Mouse (Mus musculus) midbrain, embryonic 11.5 days (tissue): ENCODE data around the gene Aatf. TPM values are rescaled to one million over a fixed set of nuclear protein-coding genes. Genes with fewer than 3 reads are reported as not detected.

ENCODE experiments used
- ATAC-seq: fragments of 200-750 bp; cut with Nextera tagmentation; 2 replicates; pipeline ENCODE4 v1.8.0; 2017; ENCODE audit warnings: moderate TSS enrichment, moderate library complexity; ENCODE audit not compliant: low FRiP score
- DNase-seq: peaks from one replicate; pipeline ENCODE4 v3.0.0; 2015; ENCODE audit warnings: low spot score; ENCODE audit errors: missing footprints
- H3K27ac ChIP-seq: fragments of 300-500 bp; sonication (generic); 2 replicates; pipeline ENCODE4 v1.5.1; 2014; ENCODE audit warnings: low read depth, low read length
- H3K27me3 ChIP-seq: fragments of 300-500 bp; sonication (generic); 2 replicates; pipeline ENCODE4 v1.6.1; 2014; ENCODE audit warnings: mild to moderate bottlenecking, low read length, moderate library complexity, mixed read lengths; ENCODE audit not compliant: control insufficient read depth, insufficient read depth
- H3K36me3 ChIP-seq: fragments of 300-500 bp; sonication (generic); 2 replicates; pipeline ENCODE4 v1.6.1; 2014; ENCODE audit warnings: mild to moderate bottlenecking, low read length, moderate library complexity, mixed read lengths; ENCODE audit not compliant: control insufficient read depth, insufficient read depth
- H3K4me1 ChIP-seq: fragments of 300-500 bp; sonication (generic); 2 replicates; pipeline ENCODE4 v1.6.1; 2014; ENCODE audit warnings: low read length; ENCODE audit not compliant: control insufficient read depth, insufficient read depth
- H3K4me2 ChIP-seq: fragments of 300-500 bp; sonication (generic); 2 replicates; pipeline ENCODE4 v1.6.1; 2014; ENCODE audit warnings: mild to moderate bottlenecking, moderate library complexity
- H3K4me3 ChIP-seq: fragments of 300-500 bp; sonication (generic); 2 replicates; pipeline ENCODE4 v1.5.1; 2014; ENCODE audit warnings: low read depth, low read length
- H3K9ac ChIP-seq: fragments of 300-500 bp; sonication (generic); 2 replicates; pipeline ENCODE4 v1.6.1; 2014; ENCODE audit warnings: low read length
- H3K9me3 ChIP-seq: fragments of 300-500 bp; sonication (generic); 2 replicates; pipeline ENCODE4 v1.6.1; 2016; ENCODE audit warnings: low read length; ENCODE audit not compliant: control insufficient read depth
- WGBS: fragments of 180-500 bp; shearing (Covaris S2); extraction: QIAGEN DNeasy Blood & Tissue Kit; methylation state at CpG from one replicate; pipeline ENCODE4 v1.1.7; 2014; 5-methylcytosine and 5-hydroxymethylcytosine counted together
- polyA plus RNA-seq: library from polyadenylated mRNA; unstranded; fragments of >200 nt; fragmentation: Nextera tagmentation; extraction: Ambion mirVana; gene quantifications from 2 replicates; pipeline ENCODE4 v1.2.1, GENCODE M21; 2014

Gene Aatf
- polyA plus RNA-seq, 1 experiment from 2014 or later = 54.8 TPM

- WGBS = 87% methylated on average over 2 of the region's 2 CpGs
Measured at GRCm38 (mm10) chr11:84476641-84477040, 36.7 kb downstream of the Aatf start.

GRCm38 (mm10) chr11:84475991-84476390, 37.3 kb downstream of the Aatf start:
- 91% methylated on average over 4 of the region's 4 CpGs for WGBS
- Histone ChIP-seq H3K4me2 (no peak overlapping the region), H3K4me3 (no peak overlapping the region), H3K27ac (no peak overlapping the region), H3K4me1 (no peaks in the 10 kb centered on the region), H3K9me3 (no peaks in the 10 kb centered on the region), H3K36me3 (no peaks in the 10 kb centered on the region), H3K9ac (no peak overlapping the region), H3K27me3 (no peaks in the 10 kb centered on the region)
- no peak for DNase-seq
- no peak for ATAC-seq

More at GRCm38 (mm10) chr11:84476641-84477040, 36.7 kb downstream of the Aatf start:
- ATAC-seq (no peak), DNase-seq (no peak)
- Histone ChIP-seq H3K4me1 (peaks cover 5% of the 10 kb centered on the region), H3K4me3 (no peak overlapping the region), H3K27ac (no peak overlapping the region), H3K4me2 (no peak overlapping the region), H3K36me3 (no peaks in the 10 kb centered on the region), H3K27me3 (no peaks in the 10 kb centered on the region), H3K9ac (no peak overlapping the region), H3K9me3 (no peaks in the 10 kb centered on the region)

DNA sequence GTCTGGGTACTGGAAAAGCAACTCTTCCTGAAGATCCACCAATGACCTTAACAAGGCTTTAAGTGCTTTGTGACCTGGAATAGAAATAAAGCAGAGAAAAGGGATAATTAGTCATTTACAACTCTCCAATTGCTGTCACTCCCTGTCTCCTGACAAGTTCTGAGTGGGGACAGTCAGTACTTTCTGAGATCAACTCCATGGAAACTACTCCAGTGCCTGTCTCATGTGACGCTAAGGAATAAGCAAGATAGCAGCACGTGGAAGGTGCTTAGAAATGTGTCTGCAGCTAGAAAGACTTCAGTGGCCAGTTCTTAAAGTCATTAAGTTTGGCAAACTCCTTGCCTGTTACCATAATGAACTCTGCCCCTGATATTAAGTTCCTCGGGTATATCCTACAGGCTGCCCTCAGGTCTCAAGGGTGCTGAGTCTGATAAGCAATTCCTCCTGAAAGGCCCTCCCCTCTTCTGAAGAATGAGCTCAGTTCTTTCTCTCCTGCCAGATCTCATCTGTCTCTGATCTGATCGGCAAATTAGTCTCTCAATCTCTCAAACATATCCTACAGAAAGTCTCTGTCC, 40.1 kb downstream of the Aatf start:
- H3K4me1 ChIP-seq = no peaks in the 10 kb centered on the region
- H3K9me3 ChIP-seq = no peaks in the 10 kb centered on the region
- 91% methylated on average over 4 of the region's 4 CpGs for WGBS
- H3K4me3 ChIP-seq = no peak overlapping the region
- H3K9ac ChIP-seq = no peak overlapping the region
- H3K36me3 ChIP-seq = peaks cover 3% of the 10 kb centered on the region; the same call in 1 of the 2 replicates
- ATAC-seq (no peak), DNase-seq (no peak)
- no peak overlapping the region for H3K4me2 ChIP-seq
- no peak overlapping the region for H3K27ac ChIP-seq
- H3K27me3 ChIP-seq = no peaks in the 10 kb centered on the region

DNA sequence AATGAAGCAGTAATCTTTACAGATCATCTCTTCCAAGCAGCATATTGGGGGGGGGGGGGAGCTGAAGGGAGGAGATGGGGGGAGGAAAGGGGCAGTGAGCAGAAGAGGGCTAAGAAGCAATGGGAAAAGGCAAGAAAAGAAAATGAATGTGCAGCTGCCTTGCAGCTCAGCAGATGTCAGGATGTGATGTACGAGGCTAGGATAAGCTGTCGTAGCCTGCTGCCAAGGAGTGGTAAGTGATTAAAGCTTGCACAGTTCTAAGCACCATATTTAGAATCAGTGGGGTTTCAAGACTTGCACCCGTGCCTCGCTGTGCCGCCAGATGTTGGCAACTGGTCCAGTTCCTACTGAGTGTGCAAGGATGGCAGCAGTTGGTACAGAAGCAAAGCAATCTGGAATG, 48.8 kb downstream of the Aatf start:
- no peak overlapping the region for H3K4me3 ChIP-seq
- H3K4me1 ChIP-seq = no peaks in the 10 kb centered on the region
- no peak for ATAC-seq
- H3K4me2 ChIP-seq = no peak overlapping the region
- peaks cover under 1% of the 10 kb centered on the region; the same call in 1 of the 2 replicates for H3K36me3 ChIP-seq
- 85% methylated on average over 5 of the region's 5 CpGs for WGBS
- no peak for DNase-seq
- no peaks in the 10 kb centered on the region for H3K27me3 ChIP-seq
- no peak overlapping the region for H3K27ac ChIP-seq
- H3K9ac ChIP-seq = no peak overlapping the region
- no peaks in the 10 kb centered on the region for H3K9me3 ChIP-seq

DNA sequence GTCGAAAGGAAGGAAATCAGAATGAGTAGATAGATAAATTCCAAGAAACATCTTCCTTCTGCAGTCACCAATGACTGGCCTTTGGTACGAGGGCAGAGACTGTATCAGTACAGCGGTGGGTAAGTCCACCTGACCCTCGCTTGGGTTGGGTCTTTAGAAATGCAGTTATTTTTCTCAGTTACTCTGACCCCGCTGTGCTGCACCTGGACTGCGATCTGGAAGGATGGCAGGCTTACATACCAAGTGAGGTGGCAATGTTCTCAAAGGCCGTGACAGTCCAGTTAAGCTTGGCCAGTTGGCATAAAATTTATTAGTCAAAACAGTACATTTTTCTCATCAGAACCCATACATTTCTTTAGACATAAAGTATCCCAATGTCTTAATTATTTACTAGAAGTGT, 59.4 kb downstream of the Aatf start:
- H3K27ac ChIP-seq = no peak overlapping the region
- ATAC-seq (no peak), DNase-seq (no peak)
- 90% methylated on average over 7 of the region's 7 CpGs for WGBS
- H3K9me3 ChIP-seq = no peaks in the 10 kb centered on the region
- no peak overlapping the region for H3K4me3 ChIP-seq
- H3K36me3 ChIP-seq = no peaks in the 10 kb centered on the region
- no peaks in the 10 kb centered on the region for H3K4me1 ChIP-seq
- H3K9ac ChIP-seq = no peak overlapping the region
- no peaks in the 10 kb centered on the region for H3K27me3 ChIP-seq
- no peak overlapping the region for H3K4me2 ChIP-seq

DNA sequence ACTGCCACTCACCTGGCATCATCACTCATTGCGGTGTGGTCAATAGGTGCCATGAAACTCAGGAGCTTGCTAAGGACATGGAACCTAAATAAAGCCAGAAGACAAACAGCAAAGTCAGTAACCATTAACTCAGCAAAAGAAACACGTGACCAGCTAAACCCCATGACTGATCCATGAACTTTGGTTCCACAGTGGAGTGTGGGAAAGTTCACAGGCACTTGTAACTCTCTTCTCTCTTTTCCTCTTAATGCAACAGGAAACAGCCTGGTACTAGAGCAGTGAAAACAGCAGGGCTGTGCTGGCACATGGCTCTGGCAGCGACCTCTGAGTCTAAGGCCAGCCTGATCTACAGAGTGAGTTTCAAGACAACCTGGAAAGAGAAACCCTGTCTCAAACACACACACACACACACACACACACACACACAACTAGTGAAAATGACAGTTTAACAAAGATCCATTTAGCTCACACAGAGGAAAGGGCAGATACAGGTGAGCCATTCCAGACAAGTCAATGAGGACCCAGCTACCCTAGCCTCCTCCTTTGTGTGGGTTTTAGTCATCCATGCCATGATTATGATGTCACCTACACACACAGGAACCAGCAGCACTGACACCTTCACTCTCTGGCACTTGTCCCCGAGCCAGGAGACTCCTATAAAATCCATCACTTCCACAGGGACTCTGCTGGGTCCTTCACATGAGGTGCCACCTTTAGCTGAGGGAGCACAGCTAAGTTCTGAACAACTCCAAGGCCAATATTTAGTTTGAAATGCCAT, 70.6 kb downstream of the Aatf start:
- no peaks in the 10 kb centered on the region for H3K27me3 ChIP-seq
- H3K4me1 ChIP-seq = no peaks in the 10 kb centered on the region
- no peaks in the 10 kb centered on the region for H3K36me3 ChIP-seq
- DNase-seq (no peak), ATAC-seq (no peak)
- no peaks in the 10 kb centered on the region for H3K9me3 ChIP-seq
- no peak overlapping the region for H3K27ac ChIP-seq
- no peak overlapping the region for H3K4me3 ChIP-seq
- no peak overlapping the region for H3K9ac ChIP-seq
- H3K4me2 ChIP-seq = no peak overlapping the region
- 94% methylated on average over 4 of the region's 4 CpGs for WGBS

GRCm38 (mm10) chr11:84440402-84440801, 72.9 kb downstream of the Aatf start:
- no peaks in the 10 kb centered on the region for H3K9me3 ChIP-seq
- H3K27ac ChIP-seq = no peak overlapping the region
- 92% methylated on average over 3 of the region's 3 CpGs for WGBS
- ATAC-seq (no peak), DNase-seq (no peak)
- H3K9ac ChIP-seq = no peak overlapping the region
- no peak overlapping the region for H3K4me3 ChIP-seq
- H3K4me1 ChIP-seq = no peaks in the 10 kb centered on the region
- H3K4me2 ChIP-seq = no peak overlapping the region
- no peaks in the 10 kb centered on the region for H3K36me3 ChIP-seq
- no peaks in the 10 kb centered on the region for H3K27me3 ChIP-seq

DNA sequence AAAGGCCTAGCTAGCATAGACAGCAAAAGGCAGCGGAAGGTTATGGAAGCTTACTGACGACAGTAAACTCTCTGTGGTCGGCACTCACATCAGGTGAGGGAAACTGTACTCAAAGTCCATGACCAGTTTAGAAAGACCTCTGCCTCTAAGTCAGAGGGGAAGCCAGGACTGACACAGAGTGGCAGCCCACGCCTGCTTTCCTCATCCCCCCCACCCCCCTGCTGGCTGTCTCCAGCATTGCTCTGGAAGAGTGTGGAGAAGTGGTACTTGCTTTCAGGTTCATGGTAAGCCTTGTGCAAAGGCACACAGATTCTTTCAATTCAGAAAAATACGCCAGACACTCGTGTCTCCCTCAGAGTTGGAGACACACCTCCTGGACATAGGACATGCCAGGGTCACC, 78.4 kb downstream of the Aatf start:
- H3K9ac ChIP-seq = no peak overlapping the region
- H3K4me2 ChIP-seq = no peak overlapping the region
- H3K9me3 ChIP-seq = no peaks in the 10 kb centered on the region
- H3K4me3 ChIP-seq = no peak overlapping the region
- no peaks in the 10 kb centered on the region for H3K27me3 ChIP-seq
- H3K36me3 ChIP-seq = no peaks in the 10 kb centered on the region
- 69% methylated on average over 6 of the region's 6 CpGs for WGBS
- no peak overlapping the region for H3K27ac ChIP-seq
- no peak for ATAC-seq
- peaks cover 5% of the 10 kb centered on the region for H3K4me1 ChIP-seq
- no peak for DNase-seq

DNA sequence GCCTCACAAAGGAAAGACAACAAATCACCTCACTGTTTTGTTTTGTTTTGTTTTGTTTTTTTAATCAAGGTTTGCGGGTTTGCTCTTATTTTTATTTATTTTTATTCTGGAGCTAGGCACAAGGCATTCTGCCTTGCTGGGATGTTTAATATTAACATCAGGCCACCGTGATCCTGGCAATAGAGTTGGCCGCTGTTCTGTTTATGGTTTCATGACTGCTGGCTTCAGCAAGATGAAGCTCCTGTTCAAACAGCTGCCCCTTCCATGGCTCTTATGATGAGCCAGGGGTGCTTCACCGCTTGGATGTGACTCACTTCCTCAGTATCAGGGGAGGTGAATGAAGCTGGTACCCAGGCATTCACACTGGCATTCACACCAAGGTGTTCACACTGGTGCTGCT, 83.0 kb downstream of the Aatf start:
- Histone ChIP-seq H3K27ac (no peak overlapping the region), H3K36me3 (no peaks in the 10 kb centered on the region), H3K9ac (no peak overlapping the region), H3K9me3 (no peaks in the 10 kb centered on the region), H3K4me1 (peaks cover 11% of the 10 kb centered on the region), H3K27me3 (no peaks in the 10 kb centered on the region), H3K4me3 (no peak overlapping the region), H3K4me2 (no peak overlapping the region)
- ATAC-seq (no peak), DNase-seq (no peak)
- WGBS = 90% methylated on average over 4 of the region's 4 CpGs
